Comparison of ENCODE assay signal across 19 mouse cellular contexts in the genomic region with DNA sequence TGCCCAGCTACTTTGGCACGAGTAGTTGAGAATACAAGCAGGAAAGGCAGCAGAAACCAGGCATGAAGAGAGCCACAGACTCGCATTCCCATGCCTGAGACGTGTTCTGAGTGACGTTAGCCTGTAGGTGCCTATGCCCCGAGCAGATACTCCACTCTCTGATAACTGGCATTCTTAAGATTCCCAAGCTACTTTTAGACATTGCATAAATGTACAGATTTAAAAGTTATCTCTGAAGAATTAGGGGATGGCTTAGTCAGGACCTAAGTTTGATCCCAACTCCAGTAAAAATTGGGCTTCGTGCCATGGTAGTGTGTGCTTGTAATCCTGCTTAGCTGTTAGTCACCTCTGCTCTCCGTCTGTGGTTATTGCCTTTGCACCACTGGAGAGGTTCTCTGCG. TPM values are rescaled to one million over a fixed set of nuclear protein-coding genes. Genes with fewer than 3 reads are reported as not detected.
A peak's percentile ranks its signal among the peaks of the same experiment; 100 is the strongest.
DNase-seq lines count a peak whose midpoint lies in the region; ATAC-seq and TF ChIP-seq lines count a peak whose summit lies in the region.
"Had no signal": no experiment of that assay in that cellular context is flagged by ENCODE, and none has a peak within 500 bp of the region (broad histone marks: within the 10 kb centered on the region; RNA-seq: fewer than 3 reads in every experiment).

No protein-coding gene starts in this region.

- 45% methylated on average over 8 of the region's 8 CpGs for WGBS in heart, embryonic 11.5 days (ENCODE audit: insufficient replicate concordance)
- WGBS in heart, embryonic 15.5 days: 31% methylated on average over 8 of the region's 8 CpGs
- 44% methylated on average over 8 of the region's 8 CpGs for WGBS in heart, embryonic 10.5 days
- 54% methylated on average over 8 of the region's 8 CpGs for WGBS in lung, embryonic 15.5 days
- WGBS in lung, adult 2 months: 72% methylated on average over 8 of the region's 8 CpGs
- 89% methylated on average over 8 of the region's 8 CpGs for WGBS in midbrain, embryonic 15.5 days

- TF ChIP-seq POLR2A in lung, adult 2 months (IDR thresholded peaks at IDR 0.05; ENCODE audit: borderline replicate concordance, extremely low read depth, low read depth, low read length): no peak

- H3K27ac ChIP-seq in heart, embryonic 11.5 days (ENCODE audit: low read depth, low read length): 0 out of 2 replicates have a peak overlapping the region, but pooled peaks have one; percentile 35
- peak overlapping the region; percentile 76 for H3K27ac ChIP-seq in heart, embryonic 15.5 days
- H3K27ac ChIP-seq in heart, embryonic 10.5 days: no peak overlapping the region; the same call in 1 of the 2 replicates
- H3K27ac ChIP-seq in lung, embryonic 15.5 days: 0 out of 2 replicates have a peak overlapping the region, but pooled peaks have one; percentile 10
- H3K27ac ChIP-seq in midbrain, embryonic 15.5 days: no peak overlapping the region
- H3K27ac ChIP-seq: embryonic facial prominence, embryonic 10.5 days; forebrain, embryonic 15.5 days; hindbrain, embryonic 13.5 days; hindbrain, postnatal 0 days had no signal

- no peak for ATAC-seq in heart, embryonic 11.5 days (replicated peaks; ENCODE audit: insufficient number of reproducible peaks, low FRiP score, low TSS enrichment)
- ATAC-seq in heart, embryonic 15.5 days (replicated peaks; ENCODE audit: insufficient number of reproducible peaks, insufficient read depth, low FRiP score, low read depth): peak; percentile 47
- ATAC-seq in lung, embryonic 15.5 days (ENCODE audit: borderline replicate concordance, extremely low read depth, low FRiP score, low TSS enrichment): no peak
- ATAC-seq in Patski: peak; percentile 66
- ATAC-seq in midbrain, embryonic 15.5 days (replicated peaks): no peak
- ATAC-seq: forebrain, embryonic 15.5 days; hindbrain, postnatal 0 days had no signal

- no peaks in the 10 kb centered on the region for H3K9me3 ChIP-seq in heart, embryonic 11.5 days (replicated peaks; ENCODE audit: control insufficient read depth, low read length)
- H3K9me3 ChIP-seq in heart, embryonic 15.5 days (replicated peaks): no peaks in the 10 kb centered on the region
- H3K9me3 ChIP-seq in heart, embryonic 10.5 days: no peaks in the 10 kb centered on the region
- no peaks in the 10 kb centered on the region for H3K9me3 ChIP-seq in lung, embryonic 15.5 days
- no peaks in the 10 kb centered on the region for H3K9me3 ChIP-seq in midbrain, embryonic 15.5 days
- H3K9me3 ChIP-seq: embryonic facial prominence, embryonic 10.5 days; forebrain, embryonic 15.5 days; hindbrain, embryonic 13.5 days had no signal

- peaks cover 14% of the 10 kb centered on the region; the same call in 1 of the 2 replicates for H3K4me1 ChIP-seq in heart, embryonic 11.5 days (ENCODE audit: control insufficient read depth, insufficient read depth, low read length)
- peaks cover 46% of the 10 kb centered on the region for H3K4me1 ChIP-seq in heart, embryonic 15.5 days (replicated peaks)
- H3K4me1 ChIP-seq in heart, embryonic 10.5 days: peaks cover 33% of the 10 kb centered on the region
- H3K4me1 ChIP-seq in lung, embryonic 15.5 days: peaks cover 46% of the 10 kb centered on the region
- H3K4me1 ChIP-seq in lung, adult 2 months (ENCODE audit: control insufficient read depth, insufficient read depth, low read length): peaks cover 6% of the 10 kb centered on the region
- H3K4me1 ChIP-seq in midbrain, embryonic 15.5 days: peaks cover 5% of the 10 kb centered on the region; the same call in 1 of the 2 replicates
- H3K4me1 ChIP-seq: forebrain, embryonic 15.5 days had no signal

- no peak for DNase-seq in heart, adult 18-20 months
- DNase-seq in heart, embryonic 10.5 days (ENCODE audit: low spot score): no peak
- no peak for DNase-seq in lung, adult 2 months
- DNase-seq in Patski (ENCODE audit: low read depth, low spot score): no peak
- DNase-seq: adrenal gland, adult 8-10 months; adrenal gland, postnatal 36 days; cerebellum, adult 2 months; cerebellum, postnatal 10 days; gastrocnemius, postnatal 36 days; kidney, adult 11 months had no signal

- no peak overlapping the region for H3K4me3 ChIP-seq in heart, embryonic 11.5 days (ENCODE audit: low read depth, low read length)
- no peak overlapping the region for H3K4me3 ChIP-seq in heart, embryonic 15.5 days
- no peak overlapping the region for H3K4me3 ChIP-seq in heart, embryonic 10.5 days
- no peak overlapping the region for H3K4me3 ChIP-seq in lung, embryonic 15.5 days
- H3K4me3 ChIP-seq in lung, adult 2 months (replicated peaks; ENCODE audit: extremely low read depth, low read depth, low read length): no peak overlapping the region
- no peak overlapping the region for H3K4me3 ChIP-seq in midbrain, embryonic 15.5 days
- H3K4me3 ChIP-seq: embryonic facial prominence, embryonic 10.5 days; erythroblast, embryonic 14.5 days; forebrain, embryonic 15.5 days; hindbrain, embryonic 13.5 days had no signal

- H3K27me3 ChIP-seq in heart, embryonic 11.5 days (ENCODE audit: control insufficient read depth, insufficient read depth, low read length): no peaks in the 10 kb centered on the region
- H3K27me3 ChIP-seq in heart, embryonic 15.5 days: no peaks in the 10 kb centered on the region
- no peaks in the 10 kb centered on the region for H3K27me3 ChIP-seq in heart, embryonic 10.5 days (ENCODE audit: insufficient read depth, poor library complexity, severe bottlenecking)
- no peaks in the 10 kb centered on the region for H3K27me3 ChIP-seq in lung, embryonic 15.5 days
- H3K27me3 ChIP-seq in Patski: no peaks in the 10 kb centered on the region
- H3K27me3 ChIP-seq in midbrain, embryonic 15.5 days (replicated peaks): no peaks in the 10 kb centered on the region
- H3K27me3 ChIP-seq: forebrain, embryonic 15.5 days; hindbrain, embryonic 13.5 days had no signal

- H3K4me2 ChIP-seq in heart, embryonic 11.5 days: no peak overlapping the region
- H3K4me2 ChIP-seq in heart, embryonic 15.5 days: 0 out of 2 replicates have a peak overlapping the region, but pooled peaks have one; percentile 14
- H3K4me2 ChIP-seq in lung, embryonic 15.5 days: no peak overlapping the region
- no peak overlapping the region for H3K4me2 ChIP-seq in midbrain, embryonic 15.5 days
- H3K4me2 ChIP-seq: forebrain, embryonic 15.5 days; hindbrain, embryonic 13.5 days had no signal

- TF ChIP-seq CTCF in lung, adult 2 months (IDR thresholded peaks at IDR 0.05; ENCODE audit: insufficient read depth, low read length): no peak
- no peak for TF ChIP-seq CTCF in Patski (IDR thresholded peaks at IDR 0.05)

- no peaks in the 10 kb centered on the region for H3K36me3 ChIP-seq in heart, embryonic 11.5 days (ENCODE audit: control insufficient read depth, insufficient read depth, low read length)
- 0 out of 2 replicates have a peak, but pooled peaks cover 9% of the 10 kb centered on the region for H3K36me3 ChIP-seq in heart, embryonic 15.5 days
- H3K36me3 ChIP-seq in heart, embryonic 10.5 days: peaks cover 10% of the 10 kb centered on the region
- peaks cover 4% of the 10 kb centered on the region for H3K36me3 ChIP-seq in lung, embryonic 15.5 days
- 0 out of 2 replicates have a peak, but pooled peaks cover 7% of the 10 kb centered on the region for H3K36me3 ChIP-seq in midbrain, embryonic 15.5 days (replicated peaks)

- POLR2A ChIA-PET in Patski (lab: Charles Lee): interaction anchor here (1.5 to 13.2 kb wide), 2 partner anchors 91 to 145 kb away, joined by 3 to 274 read pairs; partner anchors contain the start of gene Amotl2

- CTCF ChIA-PET in Patski (lab: Charles Lee): interaction anchor here (1.3 to 5.5 kb wide), 13 partner anchors 12 to 233 kb away, joined by 3 to 71 read pairs (median 12); no protein-coding TSS in a partner anchor

- H3K9ac ChIP-seq in heart, embryonic 11.5 days (ENCODE audit: low read depth, low read length): no peak overlapping the region
- H3K9ac ChIP-seq in heart, embryonic 15.5 days: no peak overlapping the region
- H3K9ac ChIP-seq in lung, embryonic 15.5 days: no peak overlapping the region
- no peak overlapping the region for H3K9ac ChIP-seq in midbrain, embryonic 15.5 days
- H3K9ac ChIP-seq: forebrain, embryonic 15.5 days had no signal

- in situ Hi-C loops in Patski (cut with MboI; ENCODE audit: low pct_unique_long_range_greater_than_20kb): no loop called here

RNA-seq across cellular contexts. Expression of gene Cep63, which starts 8.1 kb away (rescaled TPM):
- 34.2 and 48.8 TPM in 2 replicates for polyA plus RNA-seq in heart, embryonic 11.5 days (2014; fragmentation: Nextera tagmentation; extraction: Ambion mirVana)
- total RNA-seq in heart, adult 18-20 months (2021): 10 to 100 TPM; 52.5 to 59.4 TPM
- 49.5 and 50.2 TPM in 2 replicates for polyA plus RNA-seq in heart, embryonic 15.5 days (2015; fragmentation: Nextera tagmentation; extraction: Ambion mirVana)
- polyA plus RNA-seq in heart, embryonic 10.5 days (2016; fragmentation: Nextera tagmentation; extraction: Ambion mirVana): 51.9 and 53.4 TPM in 2 replicates
- polyA plus RNA-seq in lung, embryonic 15.5 days (2015; fragmentation: Nextera tagmentation; extraction: Ambion mirVana): 49.9 and 59.8 TPM in 2 replicates
- polyA plus RNA-seq in lung, adult 2 months (2012; rRNA removed): 3.1 and 5.2 TPM in 2 replicates
- 33.9 TPM for polyA plus RNA-seq in Patski (2021)
- polyA plus RNA-seq in midbrain, embryonic 15.5 days (2015; fragmentation: Nextera tagmentation; extraction: Ambion mirVana): 38.9 and 42.2 TPM in 2 replicates

RNA-seq across cellular contexts. Expression of gene Anapc13, which starts 8.4 kb away (rescaled TPM):
- 201 and 210 TPM in 2 replicates for polyA plus RNA-seq in heart, embryonic 11.5 days (2014; fragmentation: Nextera tagmentation; extraction: Ambion mirVana)
- 100 to 1,000 TPM; 357 to 368 TPM for total RNA-seq in heart, adult 18-20 months (2021)
- polyA plus RNA-seq in heart, embryonic 15.5 days (2015; fragmentation: Nextera tagmentation; extraction: Ambion mirVana): 216 and 286 TPM in 2 replicates
- polyA plus RNA-seq in heart, embryonic 10.5 days (2016; fragmentation: Nextera tagmentation; extraction: Ambion mirVana): 183 and 186 TPM in 2 replicates
- 166 and 183 TPM in 2 replicates for polyA plus RNA-seq in lung, embryonic 15.5 days (2015; fragmentation: Nextera tagmentation; extraction: Ambion mirVana)
- 52.0 and 65.4 TPM in 2 replicates for polyA plus RNA-seq in lung, adult 2 months (2012; rRNA removed)
- 113 TPM for polyA plus RNA-seq in Patski (2021)
- polyA plus RNA-seq in midbrain, embryonic 15.5 days (2015; fragmentation: Nextera tagmentation; extraction: Ambion mirVana): 135 and 137 TPM in 2 replicates

Comparison
In these comparisons a context has a peak if more than half of its experiments do, and no peak if none do; other contexts are left out.
1. ATAC-seq: peak in heart, embryonic 15.5 days (single experiment) and Patski (single experiment); none in heart, embryonic 11.5 days (single experiment), lung, embryonic 15.5 days (single experiment) and midbrain, embryonic 15.5 days (single experiment).
2. H3K27ac ChIP-seq: peak in heart, embryonic 11.5 days (single experiment), heart, embryonic 15.5 days (single experiment) and lung, embryonic 15.5 days (single experiment); none in heart, embryonic 10.5 days (single experiment) and midbrain, embryonic 15.5 days (single experiment).